Mouse (Mus musculus): ENCODE measurements around the gene Chst2. TPM values are rescaled to one million over a fixed set of nuclear protein-coding genes. Genes with fewer than 3 reads are reported as not detected.
A peak's percentile ranks its signal among the peaks of the same experiment; 100 is the strongest.

The Chst2 gene
- polyA plus RNA-seq, 1 experiment from 2014 or later, result 16.0 TPM

DNA sequence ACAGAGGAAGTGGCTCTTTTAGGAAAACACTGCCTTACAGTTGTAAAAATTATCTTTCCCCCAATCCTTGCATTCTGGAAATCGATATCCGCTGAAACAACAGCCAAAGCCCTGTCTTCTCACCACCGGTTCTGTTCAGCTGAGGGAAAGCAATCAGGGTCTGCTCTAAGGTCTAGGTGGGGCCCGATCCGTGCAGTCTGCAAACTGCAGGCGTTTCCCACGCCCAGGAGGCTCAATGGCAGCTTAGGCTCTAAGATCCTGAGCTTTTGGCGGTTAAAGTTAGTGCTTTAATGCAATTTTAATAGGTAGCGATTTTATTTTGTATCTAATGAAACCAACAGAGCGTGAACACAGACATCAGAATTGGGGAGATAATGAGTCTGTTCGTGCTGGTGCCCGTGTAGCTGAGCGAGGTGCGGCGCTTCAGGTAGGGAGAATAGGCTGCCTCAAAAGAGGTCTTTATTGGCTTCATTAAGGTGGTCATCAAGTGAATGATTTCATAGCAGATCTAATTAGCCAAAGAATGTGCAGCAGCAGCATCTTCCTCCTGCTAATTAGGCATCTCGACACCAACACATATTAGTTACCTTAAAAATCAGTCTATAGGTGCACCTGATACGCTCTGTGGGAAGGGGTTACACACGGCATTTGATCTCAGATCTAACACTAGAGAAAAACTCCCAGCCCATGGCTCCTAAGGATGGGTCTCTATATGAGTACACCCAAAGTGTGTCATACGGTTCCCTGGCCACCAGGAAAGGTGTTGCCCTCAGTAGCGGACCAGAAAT is 29.2 kb upstream of the Chst2 start:
- Histone ChIP-seq H3K9ac (no peak overlapping the region), H3K4me2 (no peak overlapping the region), H3K27me3 (ENCODE audit: insufficient read depth, low read length) (no peaks in the 10 kb centered on the region), H3K36me3 (ENCODE audit: insufficient read depth) (no peaks in the 10 kb centered on the region), H3K9me3 (ENCODE audit: low read depth, low read length) (no peaks in the 10 kb centered on the region; the same call in 1 of the 2 replicates), H3K4me1 (ENCODE audit: insufficient read depth) (no peaks in the 10 kb centered on the region), H3K4me3 (ENCODE audit: low read depth, low read length) (no peak overlapping the region), H3K27ac (ENCODE audit: low read depth) (no peak overlapping the region)
- DNase-seq (no peak), ATAC-seq (ENCODE audit: insufficient read depth) (no peak)
- TF ChIP-seq CTCF (IDR thresholded peaks at IDR 0.05; ENCODE audit: low read depth), result no peak
- 75% methylated on average over 20 of the region's 20 CpGs for WGBS

DNA sequence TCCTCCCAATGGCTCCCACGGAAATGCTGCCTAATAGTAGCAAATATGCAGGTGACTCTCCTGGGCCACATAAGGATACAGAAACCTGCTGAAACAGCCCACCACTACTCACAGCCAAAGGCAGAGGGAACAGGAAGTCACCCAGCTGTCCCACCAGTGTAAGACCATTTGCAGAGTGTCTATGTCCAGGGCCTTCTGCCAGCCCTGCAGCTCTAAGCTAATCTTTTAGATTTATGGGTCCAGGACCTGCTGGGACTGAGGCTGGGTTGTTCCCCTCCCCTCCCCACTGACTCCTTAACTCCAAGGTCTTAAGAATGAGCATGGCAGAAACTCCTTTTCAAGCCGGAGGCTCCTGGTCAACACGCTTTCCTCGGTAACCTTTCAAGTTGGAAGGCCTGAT is 21.8 kb upstream of the Chst2 start:
- no peaks in the 10 kb centered on the region for H3K36me3 ChIP-seq (ENCODE audit: insufficient read depth)
- H3K4me2 ChIP-seq, result no peak overlapping the region
- ATAC-seq (ENCODE audit: insufficient read depth) (peak; percentile 69; the same call in 1 of the 2 replicates), DNase-seq (peak; percentile 58)
- no peaks in the 10 kb centered on the region for H3K4me1 ChIP-seq (ENCODE audit: insufficient read depth)
- no peaks in the 10 kb centered on the region for H3K27me3 ChIP-seq (ENCODE audit: insufficient read depth, low read length)
- H3K9me3 ChIP-seq (ENCODE audit: low read depth, low read length), result no peaks in the 10 kb centered on the region; the same call in 1 of the 2 replicates
- TF ChIP-seq CTCF (IDR thresholded peaks at IDR 0.05; ENCODE audit: low read depth), result no peak
- H3K27ac ChIP-seq (ENCODE audit: low read depth), result no peak overlapping the region
- H3K4me3 ChIP-seq (ENCODE audit: low read depth, low read length), result no peak overlapping the region
- WGBS, result 83% methylated on average over 4 of the region's 4 CpGs
- no peak overlapping the region for H3K9ac ChIP-seq

DNA sequence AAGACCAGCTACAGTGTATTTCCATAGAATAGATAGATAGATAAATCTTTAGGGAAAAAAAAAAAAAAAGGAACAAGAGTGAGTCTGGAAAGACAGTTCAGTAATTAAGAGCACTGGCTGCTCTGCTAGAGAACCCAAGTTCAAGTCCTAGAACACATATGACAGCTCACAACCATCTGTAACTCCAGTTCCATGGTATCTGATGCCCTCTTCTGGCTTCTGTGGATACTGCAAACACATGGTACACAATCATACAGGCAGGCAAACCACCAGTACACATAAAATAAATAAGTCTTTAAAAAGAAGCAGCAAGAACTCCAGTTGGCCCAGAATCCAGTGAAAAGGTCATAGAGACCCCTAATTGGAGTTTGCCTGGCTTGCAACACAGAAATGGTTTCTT is 7.4 kb upstream of the Chst2 start:
- ATAC-seq (ENCODE audit: insufficient read depth) (no peak), DNase-seq (no peak)
- H3K27me3 ChIP-seq (ENCODE audit: insufficient read depth, low read length), result peaks cover 3% of the 10 kb centered on the region; the same call in 1 of the 2 replicates
- no peak overlapping the region for H3K4me2 ChIP-seq
- no peak overlapping the region for H3K4me3 ChIP-seq (ENCODE audit: low read depth, low read length)
- TF ChIP-seq CTCF (IDR thresholded peaks at IDR 0.05; ENCODE audit: low read depth), result peak; percentile 23; the same call in 1 of the 2 replicates
- H3K27ac ChIP-seq (ENCODE audit: low read depth), result no peak overlapping the region
- no peak overlapping the region for H3K9ac ChIP-seq
- no peaks in the 10 kb centered on the region for H3K36me3 ChIP-seq (ENCODE audit: insufficient read depth)
- no peaks in the 10 kb centered on the region for H3K4me1 ChIP-seq (ENCODE audit: insufficient read depth)
- H3K9me3 ChIP-seq (ENCODE audit: low read depth, low read length), result no peaks in the 10 kb centered on the region

DNA sequence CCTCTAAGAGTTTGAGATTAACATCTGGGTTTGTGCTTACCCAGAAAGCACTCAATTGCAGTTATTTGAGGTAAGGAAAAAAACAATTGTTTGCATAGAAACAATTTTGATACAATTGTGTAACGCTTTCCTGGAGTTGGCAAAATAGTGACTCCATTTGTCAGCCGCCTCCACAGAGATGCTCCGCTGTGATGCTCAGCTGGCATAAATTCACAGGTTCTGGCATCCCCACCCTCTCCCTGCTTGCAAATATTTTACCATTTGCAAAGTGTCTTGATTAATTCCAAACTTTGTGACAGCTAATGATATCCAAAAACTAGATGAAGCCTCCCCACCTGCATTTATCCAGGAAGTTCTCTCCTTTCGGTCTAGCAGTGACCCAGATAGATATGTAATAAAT is 5.5 kb upstream of the Chst2 start:
- Histone ChIP-seq H3K9me3 (ENCODE audit: low read depth, low read length) (no peaks in the 10 kb centered on the region), H3K4me1 (ENCODE audit: insufficient read depth) (no peaks in the 10 kb centered on the region), H3K27me3 (ENCODE audit: insufficient read depth, low read length) (peaks cover 10% of the 10 kb centered on the region), H3K4me3 (ENCODE audit: low read depth, low read length) (no peak overlapping the region), H3K4me2 (no peak overlapping the region), H3K9ac (no peak overlapping the region), H3K27ac (ENCODE audit: low read depth) (no peak overlapping the region), H3K36me3 (ENCODE audit: insufficient read depth) (no peaks in the 10 kb centered on the region)
- 63% methylated on average over 4 of the region's 4 CpGs for WGBS
- DNase-seq (no peak), ATAC-seq (ENCODE audit: insufficient read depth) (no peak)
- TF ChIP-seq CTCF (IDR thresholded peaks at IDR 0.05; ENCODE audit: low read depth), result no peak

DNA sequence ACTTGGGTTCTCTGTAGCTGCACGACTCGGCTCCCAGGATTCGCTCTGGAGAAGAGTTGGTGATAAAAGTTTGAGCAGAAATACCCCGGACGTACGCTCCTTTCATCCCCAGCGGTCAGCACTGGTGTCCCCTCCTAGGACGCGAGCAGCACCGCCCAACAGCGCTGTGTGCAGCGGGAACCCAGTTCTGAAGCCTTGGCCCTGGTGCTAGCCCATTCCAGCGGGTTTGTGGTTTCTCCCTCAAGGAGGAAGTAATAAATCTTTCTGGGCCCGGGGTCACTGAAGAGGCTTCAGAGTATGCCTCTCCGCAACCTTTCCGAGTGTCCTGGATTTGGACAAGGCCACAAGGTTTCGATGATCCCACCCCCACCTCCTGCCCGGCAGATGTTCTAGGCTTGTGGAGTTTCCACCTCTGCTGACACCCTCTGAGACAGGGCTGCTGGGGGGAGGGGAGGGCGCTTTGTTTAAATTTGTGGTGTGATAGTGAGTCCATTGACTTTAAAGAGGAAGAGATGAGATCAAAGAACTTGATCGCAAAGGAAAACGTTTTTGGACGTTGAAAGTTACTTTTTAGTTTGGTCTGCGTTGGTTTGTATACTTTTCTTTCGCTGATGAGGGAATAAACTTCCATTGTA is 1.2 kb upstream of the Chst2 start:
- peak overlapping the region; percentile 93 for H3K4me2 ChIP-seq
- WGBS, result 0% methylated on average over 24 of the region's 24 CpGs
- no peak for TF ChIP-seq CTCF (IDR thresholded peaks at IDR 0.05; ENCODE audit: low read depth)
- no peaks in the 10 kb centered on the region for H3K9me3 ChIP-seq (ENCODE audit: low read depth, low read length)
- peak; percentile 73 for DNase-seq
- peaks cover 28% of the 10 kb centered on the region for H3K27me3 ChIP-seq (ENCODE audit: insufficient read depth, low read length)
- H3K27ac ChIP-seq (ENCODE audit: low read depth), result peak overlapping the region; percentile 86
- H3K4me1 ChIP-seq (ENCODE audit: insufficient read depth), result peaks cover 11% of the 10 kb centered on the region; the same call in 1 of the 2 replicates
- H3K4me3 ChIP-seq (ENCODE audit: low read depth, low read length), result peak overlapping the region; percentile 71
- H3K9ac ChIP-seq, result peak overlapping the region; percentile 72
- peaks cover 8% of the 10 kb centered on the region; the same call in 1 of the 2 replicates for H3K36me3 ChIP-seq (ENCODE audit: insufficient read depth)
- peak; percentile 75 for ATAC-seq (ENCODE audit: insufficient read depth)

DNA sequence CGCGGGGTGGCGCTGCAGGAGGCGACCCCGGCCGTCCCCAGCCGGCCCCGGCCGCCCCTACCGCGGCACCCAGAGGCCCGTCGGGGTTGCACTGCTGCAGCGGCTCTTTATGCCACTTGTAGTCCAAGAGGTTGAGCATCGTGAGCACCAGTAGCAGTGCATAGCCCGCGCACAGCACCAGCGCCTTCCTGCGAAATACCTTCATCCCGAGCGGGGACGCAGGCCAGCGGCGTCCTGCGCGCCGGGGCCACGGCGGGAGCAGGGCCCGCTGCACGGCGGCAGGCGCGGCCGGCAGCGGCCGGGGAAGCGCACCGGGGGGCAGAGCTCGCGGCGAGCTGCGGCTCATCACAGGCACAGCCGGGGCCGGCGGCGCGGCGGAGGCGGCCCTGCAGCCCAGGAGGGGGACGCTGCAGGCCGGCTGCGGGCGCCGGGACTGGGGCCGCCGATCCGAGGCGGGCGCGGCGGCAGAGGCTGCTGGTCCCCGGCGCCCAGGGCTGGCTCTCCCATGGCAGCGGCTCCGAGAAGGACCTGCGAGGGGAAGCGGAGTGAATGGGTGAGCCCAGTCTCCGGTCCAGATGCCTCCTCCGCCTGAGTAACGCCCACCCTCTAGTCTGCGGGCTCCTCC is 464 bp downstream of the Chst2 start:
- Histone ChIP-seq H3K27ac (ENCODE audit: low read depth) (peak overlapping the region; percentile 86; the same call in 1 of the 2 replicates), H3K9me3 (ENCODE audit: low read depth, low read length) (no peaks in the 10 kb centered on the region), H3K27me3 (ENCODE audit: insufficient read depth, low read length) (peaks cover 28% of the 10 kb centered on the region), H3K36me3 (ENCODE audit: insufficient read depth) (peaks cover 8% of the 10 kb centered on the region; the same call in 1 of the 2 replicates), H3K4me1 (ENCODE audit: insufficient read depth) (peaks cover 11% of the 10 kb centered on the region; the same call in 1 of the 2 replicates), H3K9ac (peak overlapping the region; percentile 72), H3K4me2 (peak overlapping the region; percentile 93), H3K4me3 (ENCODE audit: low read depth, low read length) (peak overlapping the region; percentile 71)
- WGBS, result 0% methylated on average over 53 of the region's 72 CpGs
- no peak for TF ChIP-seq CTCF (IDR thresholded peaks at IDR 0.05; ENCODE audit: low read depth)
- ATAC-seq (ENCODE audit: insufficient read depth) (peak; percentile 10), DNase-seq (peak; percentile 64)

Data from lung, embryonic 14.5 days (tissue).